Mouse (Mus musculus): ENCODE data around the gene Apoa1.

DNA sequence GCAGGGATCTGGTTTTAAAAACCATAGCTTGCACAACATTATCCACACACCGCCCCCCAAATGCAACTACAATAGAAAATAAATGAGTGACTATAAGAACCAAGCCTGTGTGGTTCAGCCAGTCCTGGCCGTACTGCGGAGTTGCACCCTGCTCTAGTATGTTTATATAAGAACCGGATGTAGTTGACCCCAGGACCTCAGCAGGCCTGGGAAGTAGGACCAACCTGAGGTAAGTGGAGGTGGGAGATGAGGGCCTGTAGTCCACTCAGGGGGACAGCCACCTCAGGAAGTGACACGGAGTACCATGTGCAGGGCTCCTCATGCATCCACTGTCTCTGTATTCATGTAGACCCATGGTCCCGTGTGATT is 20.9 kb upstream of the Apoa1 start:
- TF ChIP-seq POLR2A (IDR thresholded peaks at IDR 0.05; ENCODE audit: low read depth, low read length) (no peak), CTCF (IDR thresholded peaks at IDR 0.05; ENCODE audit: extremely low read depth, insufficient read depth, insufficient read length, insufficient replicate concordance) (no peak)

Data from spleen, adult 2 months (tissue).